Mouse (Mus musculus): ENCODE data around the gene Aco2. TPM values are rescaled to one million over a fixed set of nuclear protein-coding genes. Genes with fewer than 3 reads are reported as not detected.

Gene Aco2
- polyA plus RNA-seq, 1 experiment from 2014 or later = 193 TPM

DNA sequence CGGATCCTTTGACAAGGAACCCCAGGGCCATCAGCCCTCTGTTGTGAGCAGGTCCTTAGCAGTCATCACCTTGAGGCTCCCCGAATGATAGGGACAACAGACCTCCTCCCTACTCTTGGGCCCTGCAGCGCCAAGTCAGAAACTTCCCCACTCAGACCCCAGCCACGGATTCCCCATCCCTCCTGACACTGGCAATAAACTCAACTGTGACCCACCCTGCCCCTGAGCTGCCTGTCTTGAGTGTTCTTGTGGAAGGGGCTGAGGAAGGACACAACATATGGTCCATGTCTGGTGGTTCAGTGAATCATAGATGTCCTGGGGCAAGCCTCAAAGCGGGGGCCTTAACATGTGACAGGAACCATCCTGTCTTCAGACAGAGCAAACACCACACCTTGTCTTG is 78.6 kb downstream of the Aco2 start:
- Histone ChIP-seq H3K27ac (no peak overlapping the region), H3K27me3 (no peaks in the 10 kb centered on the region), H3K9ac (no peak overlapping the region), H3K9me3 (replicated peaks) (no peaks in the 10 kb centered on the region), H3K36me3 (peaks cover 45% of the 10 kb centered on the region), H3K4me2 (replicated peaks) (no peak overlapping the region), H3K4me1 (no peaks in the 10 kb centered on the region), H3K4me3 (no peak overlapping the region)
- ATAC-seq (ENCODE audit: low FRiP score) = no peak
- 87% methylated on average over 5 of the region's 5 CpGs for WGBS

DNA sequence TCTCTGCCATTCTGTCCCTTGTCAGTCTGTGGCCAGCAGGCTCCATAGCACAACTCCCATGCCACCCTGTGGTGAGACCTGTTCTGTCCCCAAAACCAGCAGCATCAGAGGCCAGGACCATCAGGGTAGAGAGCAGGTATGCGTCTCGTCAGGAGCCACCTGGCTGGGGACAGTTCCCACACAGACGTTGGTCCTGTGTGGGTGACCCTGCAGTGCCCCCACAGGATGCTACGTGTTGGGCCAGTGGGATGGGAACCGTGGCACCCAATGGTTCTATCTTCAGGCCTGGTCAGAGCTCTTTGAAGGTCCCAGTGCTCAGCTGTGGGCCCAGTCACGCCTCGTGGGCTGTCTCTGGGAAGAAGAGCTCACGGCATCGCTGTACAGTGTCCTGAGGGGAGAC is 79.0 kb downstream of the Aco2 start:
- H3K4me1 ChIP-seq = no peaks in the 10 kb centered on the region
- H3K27ac ChIP-seq = no peak overlapping the region
- no peaks in the 10 kb centered on the region for H3K9me3 ChIP-seq (replicated peaks)
- ATAC-seq (ENCODE audit: low FRiP score) = no peak
- no peaks in the 10 kb centered on the region for H3K27me3 ChIP-seq
- H3K4me3 ChIP-seq = no peak overlapping the region
- no peak overlapping the region for H3K4me2 ChIP-seq (replicated peaks)
- peaks cover 45% of the 10 kb centered on the region for H3K36me3 ChIP-seq
- no peak overlapping the region for H3K9ac ChIP-seq
- WGBS = 89% methylated on average over 9 of the region's 9 CpGs

- peaks cover 36% of the 10 kb centered on the region for H3K36me3 ChIP-seq
- no peak overlapping the region for H3K4me3 ChIP-seq
- ATAC-seq (ENCODE audit: low FRiP score) = no peak
- H3K9me3 ChIP-seq (replicated peaks) = no peaks in the 10 kb centered on the region
- H3K9ac ChIP-seq = no peak overlapping the region
- H3K27ac ChIP-seq = no peak overlapping the region
- no peaks in the 10 kb centered on the region for H3K4me1 ChIP-seq
- WGBS = 82% methylated on average over 4 of the region's 4 CpGs
- H3K27me3 ChIP-seq = no peaks in the 10 kb centered on the region
- no peak overlapping the region for H3K4me2 ChIP-seq (replicated peaks)
Observed at GRCm38 (mm10) chr15:81952310-81952709, 80.2 kb downstream of the Aco2 start.

- no peak overlapping the region for H3K9ac ChIP-seq
- WGBS = 94% methylated on average over 9 of the region's 9 CpGs
Observed at GRCm38 (mm10) chr15:81954151-81954583, 82.1 kb downstream of the Aco2 start.

GRCm38 (mm10) chr15:81954716-81955115 is 82.6 kb downstream of the Aco2 start:
- no peak for ATAC-seq (ENCODE audit: low FRiP score)
- Histone ChIP-seq H3K27me3 (no peaks in the 10 kb centered on the region), H3K36me3 (peaks cover 29% of the 10 kb centered on the region), H3K4me1 (no peaks in the 10 kb centered on the region), H3K4me2 (replicated peaks) (no peak overlapping the region), H3K9me3 (replicated peaks) (no peaks in the 10 kb centered on the region), H3K27ac (no peak overlapping the region), H3K9ac (no peak overlapping the region), H3K4me3 (no peak overlapping the region)
- 98% methylated on average over 6 of the region's 6 CpGs for WGBS

More at GRCm38 (mm10) chr15:81954151-81954583, 82.1 kb downstream of the Aco2 start:
- Histone ChIP-seq H3K4me3 (no peak overlapping the region), H3K4me2 (replicated peaks) (no peak overlapping the region), H3K4me1 (no peaks in the 10 kb centered on the region), H3K9me3 (replicated peaks) (no peaks in the 10 kb centered on the region), H3K27ac (no peak overlapping the region), H3K36me3 (peaks cover 29% of the 10 kb centered on the region), H3K27me3 (no peaks in the 10 kb centered on the region)
- no peak for ATAC-seq (ENCODE audit: low FRiP score)

DNA sequence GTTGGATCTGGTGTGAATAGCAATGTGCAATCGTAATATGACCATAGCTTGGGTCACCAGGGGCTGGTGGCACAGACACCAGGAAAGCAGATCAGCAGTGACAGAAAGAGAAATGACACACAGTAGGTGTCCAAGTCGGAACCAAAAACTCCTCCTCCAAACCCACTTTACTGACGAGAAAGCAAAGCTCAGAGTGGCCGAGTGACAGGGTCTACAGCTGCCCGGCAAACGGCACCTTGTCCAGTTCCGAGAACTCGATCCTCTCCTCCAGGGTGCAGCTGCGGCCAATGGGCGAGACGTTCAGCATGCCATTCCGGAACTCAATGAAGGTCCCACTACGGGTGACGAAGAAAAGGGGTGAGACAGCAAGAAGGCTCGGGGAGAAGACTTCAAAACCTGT is 83.3 kb downstream of the Aco2 start:
- no peak overlapping the region for H3K4me3 ChIP-seq
- no peak for ATAC-seq (ENCODE audit: low FRiP score)
- no peaks in the 10 kb centered on the region for H3K4me1 ChIP-seq
- WGBS = 92% methylated on average over 15 of the region's 15 CpGs
- no peak overlapping the region for H3K27ac ChIP-seq
- H3K27me3 ChIP-seq = no peaks in the 10 kb centered on the region
- no peaks in the 10 kb centered on the region for H3K9me3 ChIP-seq (replicated peaks)
- no peak overlapping the region for H3K4me2 ChIP-seq (replicated peaks)
- H3K36me3 ChIP-seq = peaks cover 29% of the 10 kb centered on the region
- H3K9ac ChIP-seq = no peak overlapping the region

DNA sequence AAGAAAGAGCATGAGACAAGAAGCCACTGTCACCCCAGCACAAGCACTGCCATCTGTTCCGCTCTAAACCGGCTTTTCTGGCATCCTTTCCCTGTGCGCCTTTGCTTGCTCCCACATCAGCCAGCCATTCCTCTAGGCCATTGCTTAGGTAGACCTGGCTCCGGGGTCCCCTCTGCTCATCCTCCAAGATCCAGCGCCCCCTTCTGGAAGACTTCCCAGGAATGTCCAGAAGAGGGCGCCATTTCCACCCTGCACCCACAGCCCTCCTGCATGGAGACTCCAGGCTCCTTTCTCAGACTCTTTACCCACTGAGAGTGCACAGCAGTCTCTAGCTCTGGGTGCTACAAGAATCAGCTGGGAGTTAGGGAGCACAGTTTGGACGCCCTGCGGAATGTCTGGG is 84.3 kb downstream of the Aco2 start:
- no peak overlapping the region for H3K4me2 ChIP-seq (replicated peaks)
- no peak for ATAC-seq (ENCODE audit: low FRiP score)

GRCm38 (mm10) chr15:81957598-81957997 is 85.5 kb downstream of the Aco2 start:
- 82% methylated on average over 11 of the region's 11 CpGs for WGBS
- H3K4me3 ChIP-seq = no peak overlapping the region
- no peak overlapping the region for H3K9ac ChIP-seq
- H3K9me3 ChIP-seq (replicated peaks) = no peaks in the 10 kb centered on the region
- no peak overlapping the region for H3K4me2 ChIP-seq (replicated peaks)
- H3K27ac ChIP-seq = no peak overlapping the region
- peaks cover 12% of the 10 kb centered on the region for H3K36me3 ChIP-seq
- no peak for ATAC-seq (ENCODE audit: low FRiP score)
- H3K4me1 ChIP-seq = no peaks in the 10 kb centered on the region
- H3K27me3 ChIP-seq = no peaks in the 10 kb centered on the region

More for the DNA sequence above, 84.3 kb downstream of the Aco2 start:
- H3K36me3 ChIP-seq = peaks cover 20% of the 10 kb centered on the region
- H3K9me3 ChIP-seq (replicated peaks) = no peaks in the 10 kb centered on the region
- 58% methylated on average over 8 of the region's 8 CpGs for WGBS
- no peaks in the 10 kb centered on the region for H3K27me3 ChIP-seq
- H3K27ac ChIP-seq = no peak overlapping the region
- H3K4me3 ChIP-seq = no peak overlapping the region
- no peak overlapping the region for H3K9ac ChIP-seq
- no peaks in the 10 kb centered on the region for H3K4me1 ChIP-seq

GRCm38 (mm10) chr15:81958906-81959305 is 86.8 kb downstream of the Aco2 start:
- no peak overlapping the region for H3K4me3 ChIP-seq
- no peaks in the 10 kb centered on the region for H3K4me1 ChIP-seq
- H3K27ac ChIP-seq = no peak overlapping the region
- H3K36me3 ChIP-seq = peaks cover 12% of the 10 kb centered on the region
- H3K4me2 ChIP-seq (replicated peaks) = no peak overlapping the region
- H3K9me3 ChIP-seq (replicated peaks) = no peaks in the 10 kb centered on the region
- 88% methylated on average over 3 of the region's 3 CpGs for WGBS
- no peak for ATAC-seq (ENCODE audit: low FRiP score)
- H3K27me3 ChIP-seq = no peaks in the 10 kb centered on the region
- peak overlapping the region; percentile 19; the same call in 1 of the 2 replicates for H3K9ac ChIP-seq

- Histone ChIP-seq H3K4me2 (replicated peaks) (peak within 1 kb of the TSS; percentile 99), H3K27ac (peak within 1 kb of the TSS; percentile 86), H3K9ac (peak within 1 kb of the TSS; percentile 78), H3K4me3 (peak within 1 kb of the TSS; percentile 58), H3K4me1 (no peaks in the 10 kb centered on the region), H3K9me3 (replicated peaks) (no peaks in the 10 kb centered on the region), H3K27me3 (no peaks in the 10 kb centered on the region), H3K36me3 (0 out of 2 replicates have a peak, but pooled peaks cover under 1% of the 10 kb centered on the region)
- ATAC-seq (ENCODE audit: low FRiP score) = peak; percentile 98
- under 1% methylated on average over 77 of the region's 77 CpGs for WGBS
Observed at GRCm38 (mm10) chr15:81960171-81961077, 88.3 kb downstream of the Aco2 start, which contains the start of gene Pmm1. Pmm1 (minus strand) TSS chr15:81960930.

DNA sequence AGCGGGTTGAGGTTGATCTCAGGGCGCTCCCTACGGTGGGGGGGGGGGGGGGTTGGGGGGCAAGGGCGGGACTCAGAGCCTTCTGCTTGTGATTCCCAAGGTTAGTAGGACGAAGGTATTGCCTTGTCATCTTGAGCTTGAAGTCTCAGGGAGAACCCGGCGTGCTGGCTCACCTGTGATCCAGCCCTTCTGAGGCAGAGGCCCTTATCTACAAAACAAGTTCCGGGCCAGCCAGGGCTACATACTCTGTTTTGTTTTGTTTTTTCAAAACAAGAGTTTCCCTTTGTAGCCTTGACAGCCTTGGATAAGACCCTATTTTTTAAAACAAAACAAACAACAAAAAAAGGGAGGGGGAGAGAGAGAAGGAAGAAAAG is 89.0 kb downstream of the Aco2 start:
- Histone ChIP-seq H3K27ac (peak overlapping the region; percentile 23; the same call in 1 of the 2 replicates), H3K9ac (peak overlapping the region; percentile 45; the same call in 1 of the 2 replicates)
- peak; percentile 51 for ATAC-seq (ENCODE audit: low FRiP score)

GRCm38 (mm10) chr15:81964262-81964661 is 92.2 kb downstream of the Aco2 start:
- Histone ChIP-seq H3K27me3 (no peaks in the 10 kb centered on the region), H3K4me1 (no peaks in the 10 kb centered on the region), H3K27ac (no peak overlapping the region), H3K4me2 (replicated peaks) (no peak overlapping the region), H3K9me3 (replicated peaks) (no peaks in the 10 kb centered on the region), H3K36me3 (no peaks in the 10 kb centered on the region), H3K4me3 (no peak overlapping the region), H3K9ac (no peak overlapping the region)
- ATAC-seq (ENCODE audit: low FRiP score) = no peak
- WGBS = 71% methylated on average over 1 of the region's 1 CpGs

More for the DNA sequence above, 89.0 kb downstream of the Aco2 start:
- Histone ChIP-seq H3K4me3 (peak overlapping the region; percentile 58), H3K4me1 (no peaks in the 10 kb centered on the region), H3K9me3 (replicated peaks) (no peaks in the 10 kb centered on the region), H3K4me2 (replicated peaks) (peak overlapping the region; percentile 99), H3K36me3 (no peaks in the 10 kb centered on the region), H3K27me3 (no peaks in the 10 kb centered on the region)
- 4% methylated on average over 4 of the region's 8 CpGs for WGBS

All from hindbrain, embryonic 12.5 days (tissue).